Mouse (Mus musculus): ENCODE data around the gene Kcnj16. TPM values are rescaled to one million over a fixed set of nuclear protein-coding genes. Genes with fewer than 3 reads are reported as not detected.

The Kcnj16 gene
- not detected in 2 replicates for polyA plus RNA-seq (2015; fragmentation: Nextera tagmentation; extraction: Ambion mirVana)

- 72% methylated on average over 4 of the region's 4 CpGs for WGBS
- no peak within 1 kb of the TSS for H3K27ac ChIP-seq (replicated peaks)
- H3K9ac ChIP-seq: no peak within 1 kb of the TSS
- ATAC-seq (ENCODE audit: extremely low read depth, insufficient number of reproducible peaks, low FRiP score, low TSS enrichment): no peak
- no peaks in the 10 kb centered on the region for H3K4me1 ChIP-seq
- H3K36me3 ChIP-seq: no peaks in the 10 kb centered on the region
- H3K4me2 ChIP-seq: no peak within 1 kb of the TSS
- H3K4me3 ChIP-seq: no peak within 1 kb of the TSS
- H3K27me3 ChIP-seq (replicated peaks): no peaks in the 10 kb centered on the region
- H3K9me3 ChIP-seq: no peaks in the 10 kb centered on the region
Measured at GRCm38 (mm10) chr11:110967762-110968135, at the start of gene Kcnj16. Kcnj16 (plus strand) TSS chr11:110968033.

DNA sequence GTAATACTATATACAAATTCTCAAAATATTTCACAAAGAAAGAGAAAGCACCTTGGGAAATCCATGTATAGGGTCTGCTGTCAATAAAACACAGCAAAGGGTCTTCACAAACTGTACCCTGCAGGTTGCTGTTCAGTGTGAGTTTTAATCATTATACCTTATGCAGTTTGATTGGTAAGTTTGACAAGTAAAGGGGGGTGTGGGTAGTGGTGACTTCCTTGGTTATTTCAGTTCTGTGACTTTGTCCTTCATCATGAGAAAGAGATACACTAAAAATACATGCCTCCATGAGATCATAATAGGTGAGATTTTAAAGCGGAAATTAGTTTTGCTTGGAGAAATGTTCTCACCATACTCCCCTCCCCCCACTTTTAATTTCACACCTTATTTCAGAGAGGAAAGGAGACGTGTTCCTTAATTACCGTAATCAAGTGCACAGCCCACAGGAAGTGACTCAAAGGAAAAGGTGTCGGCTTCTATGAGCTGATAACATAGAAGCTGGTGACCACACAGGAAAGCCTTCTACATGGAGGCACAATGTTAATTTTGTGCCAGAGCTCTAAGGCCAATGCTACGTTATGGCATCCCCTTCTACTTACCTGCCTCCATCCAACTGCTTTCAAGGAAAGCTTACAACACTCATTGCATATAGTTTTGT, 48.9 kb upstream of the Kcnj16 start:
- no peak overlapping the region for H3K4me3 ChIP-seq
- no peaks in the 10 kb centered on the region for H3K4me1 ChIP-seq
- H3K36me3 ChIP-seq: no peaks in the 10 kb centered on the region
- no peak for ATAC-seq (ENCODE audit: extremely low read depth, insufficient number of reproducible peaks, low FRiP score, low TSS enrichment)
- 65% methylated on average over 5 of the region's 5 CpGs for WGBS
- no peaks in the 10 kb centered on the region for H3K27me3 ChIP-seq (replicated peaks)
- H3K27ac ChIP-seq (replicated peaks): no peak overlapping the region
- no peak overlapping the region for H3K4me2 ChIP-seq
- no peaks in the 10 kb centered on the region for H3K9me3 ChIP-seq
- H3K9ac ChIP-seq: no peak overlapping the region

- H3K27ac ChIP-seq (replicated peaks): no peak overlapping the region
- H3K36me3 ChIP-seq: no peaks in the 10 kb centered on the region
- no peaks in the 10 kb centered on the region for H3K9me3 ChIP-seq
- H3K4me3 ChIP-seq: no peak overlapping the region
- ATAC-seq (ENCODE audit: extremely low read depth, insufficient number of reproducible peaks, low FRiP score, low TSS enrichment): no peak
- H3K9ac ChIP-seq: no peak overlapping the region
- WGBS: 52% methylated on average over 3 of the region's 3 CpGs
- H3K27me3 ChIP-seq (replicated peaks): no peaks in the 10 kb centered on the region
- no peak overlapping the region for H3K4me2 ChIP-seq
- H3K4me1 ChIP-seq: no peaks in the 10 kb centered on the region
Measured at GRCm38 (mm10) chr11:110935699-110936098, 32.1 kb upstream of the Kcnj16 start.

GRCm38 (mm10) chr11:110942280-110942679, 25.6 kb upstream of the Kcnj16 start:
- Histone ChIP-seq H3K4me2 (peak overlapping the region; percentile 7; the same call in 1 of the 2 replicates), H3K27me3 (replicated peaks) (no peaks in the 10 kb centered on the region), H3K4me3 (no peak overlapping the region), H3K9me3 (no peaks in the 10 kb centered on the region), H3K9ac (no peak overlapping the region), H3K36me3 (no peaks in the 10 kb centered on the region), H3K4me1 (peaks cover 13% of the 10 kb centered on the region), H3K27ac (replicated peaks) (peak overlapping the region; percentile 77)
- WGBS: 21% methylated on average over 3 of the region's 3 CpGs
- ATAC-seq (ENCODE audit: extremely low read depth, insufficient number of reproducible peaks, low FRiP score, low TSS enrichment): no peak

DNA sequence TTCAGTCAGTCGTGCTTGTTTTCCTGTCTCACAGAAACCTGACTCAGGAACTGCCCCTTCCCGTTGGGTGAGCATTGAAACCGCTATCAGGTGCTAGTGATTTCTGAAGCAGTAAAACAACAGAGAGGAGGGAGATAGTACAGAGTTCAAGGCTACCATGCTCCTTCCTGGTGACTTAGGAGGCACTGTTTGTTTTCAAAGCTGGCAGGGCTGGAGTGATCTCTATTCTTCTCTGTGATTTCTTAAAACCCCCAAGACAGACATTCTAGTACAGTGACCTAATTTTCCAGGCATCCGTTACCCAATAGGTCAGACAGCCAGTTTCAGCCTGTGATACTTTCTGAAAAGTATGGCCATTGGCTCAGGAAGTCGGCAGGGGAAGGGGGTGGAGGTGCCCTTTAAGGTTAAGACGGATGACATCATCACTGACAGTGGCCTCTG, 25.1 kb upstream of the Kcnj16 start:
- Histone ChIP-seq H3K36me3 (no peaks in the 10 kb centered on the region), H3K4me2 (peak overlapping the region; percentile 7; the same call in 1 of the 2 replicates), H3K9me3 (no peaks in the 10 kb centered on the region), H3K4me3 (no peak overlapping the region), H3K27ac (replicated peaks) (peak overlapping the region; percentile 77), H3K4me1 (peaks cover 13% of the 10 kb centered on the region), H3K27me3 (replicated peaks) (no peaks in the 10 kb centered on the region), H3K9ac (no peak overlapping the region)
- WGBS: 21% methylated on average over 6 of the region's 6 CpGs
- ATAC-seq (ENCODE audit: extremely low read depth, insufficient number of reproducible peaks, low FRiP score, low TSS enrichment): no peak

DNA sequence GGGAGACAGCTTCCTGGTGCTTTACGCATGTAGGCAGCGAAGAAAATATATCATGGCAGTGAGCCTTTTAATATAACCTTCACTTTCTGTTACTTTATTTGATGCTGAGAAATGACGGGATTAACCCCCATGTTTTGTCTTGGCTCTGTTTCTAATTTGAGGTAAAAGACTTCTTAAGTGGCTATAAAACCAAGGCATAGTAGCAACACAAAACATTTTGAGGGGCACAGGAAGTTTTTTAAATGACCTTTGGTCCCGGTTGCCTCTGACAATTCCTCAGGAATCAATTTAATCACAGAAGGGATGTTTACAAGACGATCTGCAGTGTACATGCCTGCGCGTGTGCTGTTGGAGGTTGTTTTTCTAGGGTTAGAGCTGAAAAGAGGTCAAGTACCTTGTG, 11.2 kb upstream of the Kcnj16 start:
- no peak overlapping the region for H3K27ac ChIP-seq (replicated peaks)
- H3K4me1 ChIP-seq: peaks cover 3% of the 10 kb centered on the region; the same call in 1 of the 2 replicates
- H3K9ac ChIP-seq: no peak overlapping the region
- no peaks in the 10 kb centered on the region for H3K36me3 ChIP-seq
- no peaks in the 10 kb centered on the region for H3K27me3 ChIP-seq (replicated peaks)
- WGBS: 64% methylated on average over 7 of the region's 7 CpGs
- no peaks in the 10 kb centered on the region for H3K9me3 ChIP-seq
- H3K4me3 ChIP-seq: no peak overlapping the region
- no peak overlapping the region for H3K4me2 ChIP-seq
- ATAC-seq (ENCODE audit: extremely low read depth, insufficient number of reproducible peaks, low FRiP score, low TSS enrichment): no peak

GRCm38 (mm10) chr11:110961592-110962021, 6.2 kb upstream of the Kcnj16 start:
- Histone ChIP-seq H3K9me3 (no peaks in the 10 kb centered on the region), H3K27me3 (replicated peaks) (no peaks in the 10 kb centered on the region), H3K4me3 (no peak overlapping the region), H3K4me1 (peaks cover 11% of the 10 kb centered on the region), H3K36me3 (no peaks in the 10 kb centered on the region), H3K9ac (no peak overlapping the region), H3K4me2 (0 out of 2 replicates have a peak overlapping the region, but pooled peaks have one; percentile 4), H3K27ac (replicated peaks) (no peak overlapping the region)
- no peak for ATAC-seq (ENCODE audit: extremely low read depth, insufficient number of reproducible peaks, low FRiP score, low TSS enrichment)
- 28% methylated on average over 5 of the region's 5 CpGs for WGBS

DNA sequence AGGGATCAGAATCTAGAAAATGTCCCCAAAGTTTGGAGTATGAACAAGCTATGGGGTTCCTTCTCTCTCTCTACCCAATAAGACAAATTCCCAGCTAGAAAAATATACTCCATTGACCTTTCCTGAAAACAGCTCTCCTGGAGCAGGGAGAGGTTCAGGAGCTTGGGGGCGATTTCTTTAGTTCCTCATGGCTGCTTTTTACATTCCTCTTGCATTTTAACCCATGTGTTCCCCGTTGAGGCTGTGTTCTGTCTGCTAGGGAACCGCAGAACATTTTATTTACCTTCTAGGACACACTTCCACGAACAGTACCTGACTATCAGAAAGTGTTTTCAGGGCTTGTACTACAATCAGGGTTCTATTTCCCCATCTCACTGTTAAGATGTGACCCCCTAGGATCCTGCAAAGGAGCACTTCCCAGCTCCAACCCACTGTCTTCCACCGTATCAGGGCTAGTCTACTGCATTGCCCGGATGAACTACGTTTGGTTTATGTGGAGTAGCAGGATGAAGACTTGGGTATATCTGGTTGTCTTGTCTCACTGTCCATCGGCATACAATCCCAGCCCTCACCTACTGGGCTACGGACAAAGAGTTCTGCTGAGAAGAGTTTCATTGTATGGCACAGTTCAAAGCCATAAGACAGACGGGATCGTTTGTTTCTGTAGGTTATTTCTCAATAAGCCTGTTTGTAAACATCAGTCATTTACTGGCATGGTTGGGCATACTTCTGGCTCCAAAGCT, 643 bp upstream of the Kcnj16 start:
- no peak for ATAC-seq (ENCODE audit: extremely low read depth, insufficient number of reproducible peaks, low FRiP score, low TSS enrichment)
- no peaks in the 10 kb centered on the region for H3K9me3 ChIP-seq
- WGBS: 76% methylated on average over 11 of the region's 11 CpGs

DNA sequence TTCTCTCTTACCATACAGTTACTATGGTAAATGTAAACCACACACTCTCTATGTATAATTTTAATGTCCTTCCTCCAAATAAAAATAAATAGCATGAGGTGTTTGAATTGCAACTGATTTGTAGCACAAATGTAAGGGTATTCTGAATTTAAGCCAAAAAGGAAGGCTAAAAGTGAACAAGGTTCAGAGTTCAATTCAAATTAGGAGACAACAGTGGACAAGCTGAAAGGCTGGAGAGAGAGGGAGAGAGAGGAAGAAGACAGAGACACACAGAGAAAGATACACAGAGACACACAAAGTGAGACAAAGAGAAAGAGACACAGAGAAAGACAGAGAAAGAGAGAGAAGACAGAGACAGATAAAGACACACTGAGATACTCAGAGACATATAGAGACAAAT, 1.1 kb downstream of the Kcnj16 start:
- no peaks in the 10 kb centered on the region for H3K4me1 ChIP-seq
- H3K9me3 ChIP-seq: no peaks in the 10 kb centered on the region
- no peaks in the 10 kb centered on the region for H3K27me3 ChIP-seq (replicated peaks)
- H3K27ac ChIP-seq (replicated peaks): no peak overlapping the region
- no peaks in the 10 kb centered on the region for H3K36me3 ChIP-seq
- no peak overlapping the region for H3K4me3 ChIP-seq
- H3K4me2 ChIP-seq: no peak overlapping the region
- no peak for ATAC-seq (ENCODE audit: extremely low read depth, insufficient number of reproducible peaks, low FRiP score, low TSS enrichment)
- no peak overlapping the region for H3K9ac ChIP-seq

More for the DNA sequence above, 643 bp upstream of the Kcnj16 start:
- H3K4me3 ChIP-seq: no peak overlapping the region
- H3K36me3 ChIP-seq: no peaks in the 10 kb centered on the region
- no peak overlapping the region for H3K9ac ChIP-seq
- H3K4me2 ChIP-seq: no peak overlapping the region
- no peaks in the 10 kb centered on the region for H3K27me3 ChIP-seq (replicated peaks)
- H3K4me1 ChIP-seq: peaks cover 3% of the 10 kb centered on the region
- no peak overlapping the region for H3K27ac ChIP-seq (replicated peaks)

GRCm38 (mm10) chr11:110985508-110985907, 17.7 kb downstream of the Kcnj16 start:
- Histone ChIP-seq H3K9ac (no peak overlapping the region), H3K4me1 (peaks cover 8% of the 10 kb centered on the region; the same call in 1 of the 2 replicates), H3K27ac (replicated peaks) (no peak overlapping the region), H3K9me3 (no peaks in the 10 kb centered on the region), H3K36me3 (no peaks in the 10 kb centered on the region), H3K27me3 (replicated peaks) (no peaks in the 10 kb centered on the region), H3K4me2 (no peak overlapping the region), H3K4me3 (no peak overlapping the region)
- WGBS: 65% methylated on average over 1 of the region's 1 CpGs
- ATAC-seq (ENCODE audit: extremely low read depth, insufficient number of reproducible peaks, low FRiP score, low TSS enrichment): no peak

DNA sequence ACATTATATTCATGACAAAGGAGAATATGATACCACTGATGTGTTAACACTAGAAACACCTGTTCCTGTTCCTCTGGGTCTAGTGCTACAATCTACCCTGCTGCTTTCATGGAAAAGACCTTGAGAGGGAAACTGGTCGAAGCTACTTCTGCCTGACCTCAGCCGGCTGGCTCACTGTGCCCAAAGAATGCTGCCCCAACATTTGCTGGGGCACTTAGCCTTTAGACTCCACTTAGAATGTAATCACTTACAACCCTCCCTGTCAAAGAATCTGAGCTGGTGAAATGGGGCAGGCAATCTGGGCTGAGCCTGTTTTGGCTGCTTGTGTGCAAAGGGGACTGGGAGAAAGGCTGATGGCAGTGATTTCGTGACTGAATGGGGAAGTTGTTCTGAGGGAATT, 18.1 kb downstream of the Kcnj16 start:
- peaks cover 8% of the 10 kb centered on the region; the same call in 1 of the 2 replicates for H3K4me1 ChIP-seq
- H3K4me2 ChIP-seq: no peak overlapping the region
- no peak overlapping the region for H3K27ac ChIP-seq (replicated peaks)
- H3K9ac ChIP-seq: no peak overlapping the region
- H3K9me3 ChIP-seq: no peaks in the 10 kb centered on the region
- 28% methylated on average over 3 of the region's 3 CpGs for WGBS
- H3K4me3 ChIP-seq: no peak overlapping the region
- no peaks in the 10 kb centered on the region for H3K36me3 ChIP-seq
- no peaks in the 10 kb centered on the region for H3K27me3 ChIP-seq (replicated peaks)
- ATAC-seq (ENCODE audit: extremely low read depth, insufficient number of reproducible peaks, low FRiP score, low TSS enrichment): no peak
